Comparison of ENCODE assay signal across 7 mouse cellular contexts in genomic region chr13:8995159-8995989, GRCm38 (mm10). TPM values are rescaled to one million over a fixed set of nuclear protein-coding genes. Genes with fewer than 3 reads are reported as not detected.
DNase-seq lines count a peak whose midpoint lies in the region; ATAC-seq and TF ChIP-seq lines count a peak whose summit lies in the region.

No protein-coding gene starts in this region.

- peak overlapping the region; percentile 73 for H3K4me2 ChIP-seq in midbrain, embryonic 16.5 days (ENCODE audit: low read length)

- TF ChIP-seq CTCF in left cerebral cortex, adult 2 months (IDR thresholded peaks at IDR 0.05): no peak
- no peak for TF ChIP-seq CTCF in embryonic fibroblast, embryonic 13.5 days (IDR thresholded peaks at IDR 0.05; ENCODE audit: borderline replicate concordance, insufficient read depth, low read length)

- TF ChIP-seq POLR2A in embryonic fibroblast, embryonic 13.5 days (IDR thresholded peaks at IDR 0.05; ENCODE audit: low read depth, low read length): no peak; the same call in 1 of the 2 replicates

- no peak for DNase-seq in left cerebral cortex, adult 2 months (ENCODE audit: extremely low spot score in 1 of 2, low spot score in 2 of 2)
- DNase-seq in left cerebral cortex, adult 9 months (ENCODE audit: low spot score in 2 of 2): no peak
- DNase-seq in T-cell, adult 2 months (ENCODE audit: low spot score): peak; percentile 52
- no peak for DNase-seq in limb, embryonic 10.5 days (ENCODE audit: low spot score)
- DNase-seq in adrenal gland, postnatal 4 days (ENCODE audit: low spot score in 2 of 2): no peak

- H3K9ac ChIP-seq in midbrain, embryonic 16.5 days (ENCODE audit: low read depth, low read length): peak overlapping the region; percentile 79

- no peaks in the 10 kb centered on the region for H3K27me3 ChIP-seq in limb, embryonic 10.5 days (ENCODE audit: low read depth, poor library complexity, severe bottlenecking)
- H3K27me3 ChIP-seq in midbrain, embryonic 16.5 days (ENCODE audit: control insufficient read depth, insufficient read depth, low read depth, low read length): no peaks in the 10 kb centered on the region

- peak overlapping the region; percentile 100 for H3K4me3 ChIP-seq in left cerebral cortex, adult 2 months
- H3K4me3 ChIP-seq in embryonic fibroblast, embryonic 13.5 days (ENCODE audit: insufficient read depth, low read length): peak overlapping the region; percentile 96
- H3K4me3 ChIP-seq in limb, embryonic 10.5 days: peak overlapping the region; percentile 86
- H3K4me3 ChIP-seq in midbrain, embryonic 16.5 days (ENCODE audit: low read depth, low read length): peak overlapping the region; percentile 99

- H3K9me3 ChIP-seq in limb, embryonic 10.5 days (replicated peaks): no peaks in the 10 kb centered on the region
- H3K9me3 ChIP-seq in midbrain, embryonic 16.5 days (replicated peaks; ENCODE audit: control insufficient read depth, low read length, poor library complexity, severe bottlenecking): no peaks in the 10 kb centered on the region

- peaks cover 25% of the 10 kb centered on the region for H3K36me3 ChIP-seq in limb, embryonic 10.5 days
- H3K36me3 ChIP-seq in midbrain, embryonic 16.5 days (ENCODE audit: control insufficient read depth, insufficient read depth, low read length): 0 out of 2 replicates have a peak, but pooled peaks cover 1% of the 10 kb centered on the region

- peak; percentile 87 for ATAC-seq in midbrain, embryonic 16.5 days

- intact Hi-C loops in left cerebral cortex, adult 2 months (cut with DNase I): loop anchor here (5.0 to 10.0 kb wide), 2 partner anchors 108 to 769 kb away; partner anchors contain the start of genes Idi1 and Zmynd11

- H3K4me1 ChIP-seq in embryonic fibroblast, embryonic 13.5 days (ENCODE audit: control insufficient read depth, insufficient read depth, low read length): no peaks in the 10 kb centered on the region
- peaks cover 10% of the 10 kb centered on the region for H3K4me1 ChIP-seq in limb, embryonic 10.5 days
- H3K4me1 ChIP-seq in midbrain, embryonic 16.5 days (ENCODE audit: control insufficient read depth, insufficient read depth, low read length): peaks cover 14% of the 10 kb centered on the region

- H3K27ac ChIP-seq in left cerebral cortex, adult 2 months: peak overlapping the region; percentile 8
- H3K27ac ChIP-seq in embryonic fibroblast, embryonic 13.5 days (ENCODE audit: insufficient read depth, low read length): no peak overlapping the region
- H3K27ac ChIP-seq in limb, embryonic 10.5 days: peak overlapping the region; percentile 90
- H3K27ac ChIP-seq in midbrain, embryonic 16.5 days (ENCODE audit: low read length): peak overlapping the region; percentile 72

- 4% methylated on average over 33 of the region's 33 CpGs for WGBS in limb, embryonic 10.5 days
- WGBS in midbrain, embryonic 16.5 days: 4% methylated on average over 33 of the region's 33 CpGs

RNA-seq across cellular contexts. Expression of gene Gtpbp4, which starts 0.5 kb away (rescaled TPM):
- total RNA-seq in left cerebral cortex, adult 2 months (2021): 10 to 100 TPM; 41.2 to 44.1 TPM
- polyA plus RNA-seq in embryonic fibroblast, embryonic 13.5 days (2011; ENCODE audit: insufficient read length, low read depth, missing spikeins): 61.8 and 63.6 TPM in 2 replicates
- 116 and 117 TPM in 2 replicates for polyA plus RNA-seq in limb, embryonic 10.5 days (2016; fragmentation: Nextera tagmentation; extraction: Ambion mirVana)
- polyA plus RNA-seq in midbrain, embryonic 16.5 days (2015; fragmentation: Nextera tagmentation; extraction: Ambion mirVana): 57.0 and 63.2 TPM in 2 replicates
- total RNA-seq in adrenal gland, postnatal 4 days (2021): 10 to 100 TPM; 55.4 to 63.4 TPM

RNA-seq across cellular contexts. Expression of gene Idi2, which starts 42.7 kb away (rescaled TPM):
- total RNA-seq in left cerebral cortex, adult 2 months (2021): not detected
- polyA plus RNA-seq in embryonic fibroblast, embryonic 13.5 days (2011; ENCODE audit: insufficient read length, low read depth, missing spikeins): not detected in 2 replicates
- polyA plus RNA-seq in limb, embryonic 10.5 days (2016; fragmentation: Nextera tagmentation; extraction: Ambion mirVana): not detected in 2 replicates
- polyA plus RNA-seq in midbrain, embryonic 16.5 days (2015; fragmentation: Nextera tagmentation; extraction: Ambion mirVana): not detected in 2 replicates
- not detected for total RNA-seq in adrenal gland, postnatal 4 days (2021)

RNA-seq across cellular contexts. Expression of gene Gm9745, which starts 47.3 kb away (rescaled TPM):
- total RNA-seq in left cerebral cortex, adult 2 months (2021): not detected
- not detected in 2 replicates for polyA plus RNA-seq in embryonic fibroblast, embryonic 13.5 days (2011; ENCODE audit: insufficient read length, low read depth, missing spikeins)
- not detected in 2 replicates for polyA plus RNA-seq in limb, embryonic 10.5 days (2016; fragmentation: Nextera tagmentation; extraction: Ambion mirVana)
- not detected in 2 replicates for polyA plus RNA-seq in midbrain, embryonic 16.5 days (2015; fragmentation: Nextera tagmentation; extraction: Ambion mirVana)
- not detected for total RNA-seq in adrenal gland, postnatal 4 days (2021)
